ENCODE assay signal across 17 mouse cellular contexts in genomic region chr4:108349064-108349463, GRCm38 (mm10). TPM values are rescaled to one million over a fixed set of nuclear protein-coding genes. Genes with fewer than 3 reads are reported as not detected.
A peak's percentile ranks its signal among the peaks of the same experiment; 100 is the strongest.
DNase-seq lines count a peak whose midpoint lies in the region; ATAC-seq and TF ChIP-seq lines count a peak whose summit lies in the region.
"Had no signal": no experiment of that assay in that cellular context is flagged by ENCODE, and none has a peak within 500 bp of the region (broad histone marks: within the 10 kb centered on the region; RNA-seq: fewer than 3 reads in every experiment).

No protein-coding gene starts in this region.

- 0 out of 2 replicates have a peak, but pooled peaks have one; percentile 27 for TF ChIP-seq EP300 in liver, postnatal 0 days (IDR thresholded peaks at IDR 0.05; ENCODE audit: low read depth)

- ATAC-seq in kidney, embryonic 15.5 days (replicated peaks; ENCODE audit: low FRiP score) = no peak
- ATAC-seq in intestine, embryonic 16.5 days = no peak
- peak; percentile 53 for ATAC-seq in liver, postnatal 0 days
- no peak for ATAC-seq in frontal cortex, adult (ENCODE audit: low TSS enrichment)
- no peak for ATAC-seq in midbrain, embryonic 15.5 days (replicated peaks)

- no peaks in the 10 kb centered on the region for H3K27me3 ChIP-seq in heart, embryonic 10.5 days (ENCODE audit: insufficient read depth, poor library complexity, severe bottlenecking)
- H3K27me3 ChIP-seq in kidney, embryonic 15.5 days = no peaks in the 10 kb centered on the region
- no peaks in the 10 kb centered on the region for H3K27me3 ChIP-seq in intestine, embryonic 16.5 days (replicated peaks; ENCODE audit: control insufficient read depth, insufficient read depth, low read length)
- H3K27me3 ChIP-seq in liver, postnatal 0 days (ENCODE audit: insufficient read depth, low read length) = no peaks in the 10 kb centered on the region
- H3K27me3 ChIP-seq in midbrain, embryonic 15.5 days (replicated peaks) = no peaks in the 10 kb centered on the region
- H3K27me3 ChIP-seq: neural tube, embryonic 15.5 days had no signal

- TF ChIP-seq CTCF in liver, postnatal 0 days (IDR thresholded peaks at IDR 0.05; ENCODE audit: low read depth) = no peak

- peaks cover 55% of the 10 kb centered on the region for H3K4me1 ChIP-seq in heart, embryonic 10.5 days
- H3K4me1 ChIP-seq in kidney, embryonic 15.5 days = peaks cover 61% of the 10 kb centered on the region
- H3K4me1 ChIP-seq in intestine, embryonic 16.5 days (ENCODE audit: control insufficient read depth, insufficient read depth, low read length) = peaks cover 36% of the 10 kb centered on the region
- H3K4me1 ChIP-seq in liver, postnatal 0 days (ENCODE audit: insufficient read depth) = peaks cover 36% of the 10 kb centered on the region
- peaks cover 12% of the 10 kb centered on the region for H3K4me1 ChIP-seq in midbrain, embryonic 15.5 days

- H3K4me3 ChIP-seq in heart, embryonic 10.5 days = no peak overlapping the region
- H3K4me3 ChIP-seq in kidney, embryonic 15.5 days (replicated peaks) = no peak overlapping the region
- H3K4me3 ChIP-seq in intestine, embryonic 16.5 days (ENCODE audit: low read length) = no peak overlapping the region
- H3K4me3 ChIP-seq in liver, postnatal 0 days (ENCODE audit: low read depth, low read length) = no peak overlapping the region
- H3K4me3 ChIP-seq in midbrain, embryonic 15.5 days = no peak overlapping the region
- H3K4me3 ChIP-seq: neural tube, embryonic 15.5 days had no signal

- H3K4me2 ChIP-seq in kidney, embryonic 15.5 days = no peak overlapping the region
- H3K4me2 ChIP-seq in intestine, embryonic 16.5 days (ENCODE audit: low read depth, low read length) = no peak overlapping the region
- H3K4me2 ChIP-seq in liver, postnatal 0 days (ENCODE audit: low read depth, low read length) = no peak overlapping the region
- no peak overlapping the region for H3K4me2 ChIP-seq in midbrain, embryonic 15.5 days
- H3K4me2 ChIP-seq: neural tube, embryonic 15.5 days had no signal

- no peak overlapping the region for H3K9ac ChIP-seq in kidney, embryonic 15.5 days
- no peak overlapping the region for H3K9ac ChIP-seq in intestine, embryonic 16.5 days (ENCODE audit: low read depth, low read length)
- no peak overlapping the region for H3K9ac ChIP-seq in liver, postnatal 0 days (replicated peaks)
- H3K9ac ChIP-seq in midbrain, embryonic 15.5 days = no peak overlapping the region
- H3K9ac ChIP-seq: neural tube, embryonic 15.5 days had no signal

- H3K9me3 ChIP-seq in heart, embryonic 10.5 days = no peaks in the 10 kb centered on the region
- no peaks in the 10 kb centered on the region for H3K9me3 ChIP-seq in kidney, embryonic 15.5 days (replicated peaks)
- H3K9me3 ChIP-seq in intestine, embryonic 16.5 days (ENCODE audit: control insufficient read depth, low read length) = no peaks in the 10 kb centered on the region
- H3K9me3 ChIP-seq in liver, postnatal 0 days (ENCODE audit: low read length) = no peaks in the 10 kb centered on the region
- no peaks in the 10 kb centered on the region for H3K9me3 ChIP-seq in midbrain, embryonic 15.5 days
- H3K9me3 ChIP-seq: neural tube, embryonic 15.5 days had no signal

- peak overlapping the region; percentile 86 for H3K27ac ChIP-seq in heart, embryonic 10.5 days
- peak overlapping the region; percentile 81 for H3K27ac ChIP-seq in kidney, embryonic 15.5 days
- H3K27ac ChIP-seq in intestine, embryonic 16.5 days (ENCODE audit: low read length) = 0 out of 2 replicates have a peak overlapping the region, but pooled peaks have one; percentile 13
- H3K27ac ChIP-seq in liver, postnatal 0 days (ENCODE audit: low read depth) = peak overlapping the region; percentile 69
- no peak overlapping the region for H3K27ac ChIP-seq in midbrain, embryonic 15.5 days
- H3K27ac ChIP-seq: macrophage; neural tube, embryonic 15.5 days had no signal

- H3K36me3 ChIP-seq in heart, embryonic 10.5 days = no peaks in the 10 kb centered on the region
- H3K36me3 ChIP-seq in kidney, embryonic 15.5 days = no peaks in the 10 kb centered on the region
- H3K36me3 ChIP-seq in intestine, embryonic 16.5 days (ENCODE audit: control insufficient read depth, insufficient read depth, low read length) = no peaks in the 10 kb centered on the region
- no peaks in the 10 kb centered on the region for H3K36me3 ChIP-seq in liver, postnatal 0 days (replicated peaks; ENCODE audit: insufficient read depth, low read length)
- no peaks in the 10 kb centered on the region for H3K36me3 ChIP-seq in midbrain, embryonic 15.5 days (replicated peaks)
- H3K36me3 ChIP-seq: neural tube, embryonic 15.5 days had no signal

- intact Hi-C loops in heart, postnatal 14 days (cut with DNase I) = no loop called here

- 82% methylated on average over 3 of the region's 3 CpGs for WGBS in heart, embryonic 10.5 days
- WGBS in kidney, embryonic 15.5 days = 81% methylated on average over 3 of the region's 3 CpGs
- WGBS in intestine, embryonic 16.5 days = 78% methylated on average over 3 of the region's 3 CpGs
- WGBS in liver, postnatal 0 days (ENCODE audit: insufficient replicate concordance) = 58% methylated on average over 3 of the region's 3 CpGs
- WGBS in midbrain, embryonic 15.5 days = 86% methylated on average over 3 of the region's 3 CpGs

- DNase-seq in heart, embryonic 10.5 days (ENCODE audit: low spot score) = no peak
- DNase-seq in heart, postnatal 14 days = no peak
- DNase-seq in kidney, adult 8-10 months = no peak
- DNase-seq in liver, postnatal 0 days = no peak
- DNase-seq: cerebellum, postnatal 36 days; right cerebral cortex, adult 18-20 months; thymus, postnatal 14 days had no signal

RNA-seq across cellular contexts. Expression of gene Coa7, which starts 21.1 kb away (rescaled TPM):
- 58.4 and 61.1 TPM in 2 replicates for polyA plus RNA-seq in heart, embryonic 10.5 days (2016; fragmentation: Nextera tagmentation; extraction: Ambion mirVana)
- total RNA-seq in heart, postnatal 14 days (2021) = 10 to 100 TPM; 41.1 TPM
- 57.3 and 61.0 TPM in 2 replicates for polyA plus RNA-seq in kidney, embryonic 15.5 days (2015; fragmentation: Nextera tagmentation; extraction: Ambion mirVana)
- 67.0 and 68.5 TPM in 2 replicates for polyA plus RNA-seq in intestine, embryonic 16.5 days (2015; fragmentation: Nextera tagmentation; extraction: Ambion mirVana)
- 62.2 and 64.9 TPM in 2 replicates for polyA plus RNA-seq in liver, postnatal 0 days (2015; fragmentation: Nextera tagmentation; extraction: Ambion mirVana)
- 51.1 and 51.4 TPM in 2 replicates for polyA plus RNA-seq in midbrain, embryonic 15.5 days (2015; fragmentation: Nextera tagmentation; extraction: Ambion mirVana)

RNA-seq across cellular contexts. Expression of gene Shisal2a, which starts 34.1 kb away (rescaled TPM):
- polyA plus RNA-seq in heart, embryonic 10.5 days (2016; fragmentation: Nextera tagmentation; extraction: Ambion mirVana) = 3.0 and 3.5 TPM in 2 replicates
- not detected for total RNA-seq in heart, postnatal 14 days (2021)
- 1.0 and 1.7 TPM in 2 replicates for polyA plus RNA-seq in kidney, embryonic 15.5 days (2015; fragmentation: Nextera tagmentation; extraction: Ambion mirVana)
- 0.72 and 0.99 TPM in 2 replicates for polyA plus RNA-seq in intestine, embryonic 16.5 days (2015; fragmentation: Nextera tagmentation; extraction: Ambion mirVana)
- 0.26 and 0.52 TPM in 2 replicates for polyA plus RNA-seq in liver, postnatal 0 days (2015; fragmentation: Nextera tagmentation; extraction: Ambion mirVana)
- 6.4 TPM in 2 replicates for polyA plus RNA-seq in midbrain, embryonic 15.5 days (2015; fragmentation: Nextera tagmentation; extraction: Ambion mirVana)
- total RNA-seq: gastrocnemius, postnatal 14 days; layer of hippocampus, adult 8-10 months; left cerebral cortex, postnatal 25 days had no signal
- polyA plus RNA-seq: inflammation-experienced regulatory T-cells, adult 6 months; macrophage had no signal

RNA-seq across cellular contexts. Expression of gene Zyg11b, which starts 48.2 kb away (rescaled TPM):
- 7.8 and 9.9 TPM in 2 replicates for polyA plus RNA-seq in heart, embryonic 10.5 days (2016; fragmentation: Nextera tagmentation; extraction: Ambion mirVana)
- total RNA-seq in heart, postnatal 14 days (2021) = 10 to 100 TPM; 37.6 to 39.1 TPM
- 10.6 and 12.2 TPM in 2 replicates for polyA plus RNA-seq in kidney, embryonic 15.5 days (2015; fragmentation: Nextera tagmentation; extraction: Ambion mirVana)
- polyA plus RNA-seq in intestine, embryonic 16.5 days (2015; fragmentation: Nextera tagmentation; extraction: Ambion mirVana) = 5.7 and 5.9 TPM in 2 replicates
- polyA plus RNA-seq in liver, postnatal 0 days (2015; fragmentation: Nextera tagmentation; extraction: Ambion mirVana) = 2.5 and 2.6 TPM in 2 replicates
- 33.9 and 37.3 TPM in 2 replicates for polyA plus RNA-seq in midbrain, embryonic 15.5 days (2015; fragmentation: Nextera tagmentation; extraction: Ambion mirVana)

RNA-seq across cellular contexts. Expression of gene Gpx7, which starts 57.7 kb away (rescaled TPM):
- 54.3 and 58.8 TPM in 2 replicates for polyA plus RNA-seq in heart, embryonic 10.5 days (2016; fragmentation: Nextera tagmentation; extraction: Ambion mirVana)
- 10 to 100 TPM; 12.7 to 13.9 TPM for total RNA-seq in heart, postnatal 14 days (2021)
- polyA plus RNA-seq in kidney, embryonic 15.5 days (2015; fragmentation: Nextera tagmentation; extraction: Ambion mirVana) = 62.3 and 69.4 TPM in 2 replicates
- polyA plus RNA-seq in intestine, embryonic 16.5 days (2015; fragmentation: Nextera tagmentation; extraction: Ambion mirVana) = 33.0 and 34.9 TPM in 2 replicates
- polyA plus RNA-seq in liver, postnatal 0 days (2015; fragmentation: Nextera tagmentation; extraction: Ambion mirVana) = 14.5 and 15.6 TPM in 2 replicates
- 25.1 and 29.1 TPM in 2 replicates for polyA plus RNA-seq in midbrain, embryonic 15.5 days (2015; fragmentation: Nextera tagmentation; extraction: Ambion mirVana)
